Mouse (Mus musculus) ES-Bruce4 (cell line): ENCODE data around the gene Vezf1.

ENCODE experiments used
- CTCF ChIP-seq: IDR thresholded peaks from one replicate; pipeline ENCODE4 v1.8.1; 2011; ENCODE audit warnings: low read depth, low read length
- EP300 ChIP-seq: IDR thresholded peaks from 2 replicates; pipeline ENCODE4 v1.6.1; 2011; ENCODE audit warnings: low read depth, low read length; ENCODE audit not compliant: insufficient read depth
- POLR2A ChIP-seq: IDR thresholded peaks from one replicate; pipeline ENCODE4 v1.8.1; 2011; ENCODE audit warnings: low read length; ENCODE audit not compliant: insufficient read depth

GRCm38 (mm10) chr11:88113543-88114271 lies 45.6 kb downstream of the Vezf1 start:
- TF ChIP-seq EP300 (no peak), POLR2A (no peak), CTCF (no peak)
